Mouse (Mus musculus) heart, postnatal 4 days (tissue): ENCODE measurements at regions not wholly inside any gene's neighbourhood (a gene's known extent, or its start where the extent isn't known, plus 50 kb on each side); places are given as distances from the start of the nearest gene placed in this dataset.
A peak's percentile ranks its signal among the peaks of the same experiment; 100 is the strongest.

Experiments
- DNase-seq: peaks from one replicate; pipeline ENCODE4 v3.0.0; 2021

GRCm38 (mm10) chr3:52537362-52537911 is 269.3 kb downstream of the Foxo1 start:
- DNase-seq = no peak

DNA sequence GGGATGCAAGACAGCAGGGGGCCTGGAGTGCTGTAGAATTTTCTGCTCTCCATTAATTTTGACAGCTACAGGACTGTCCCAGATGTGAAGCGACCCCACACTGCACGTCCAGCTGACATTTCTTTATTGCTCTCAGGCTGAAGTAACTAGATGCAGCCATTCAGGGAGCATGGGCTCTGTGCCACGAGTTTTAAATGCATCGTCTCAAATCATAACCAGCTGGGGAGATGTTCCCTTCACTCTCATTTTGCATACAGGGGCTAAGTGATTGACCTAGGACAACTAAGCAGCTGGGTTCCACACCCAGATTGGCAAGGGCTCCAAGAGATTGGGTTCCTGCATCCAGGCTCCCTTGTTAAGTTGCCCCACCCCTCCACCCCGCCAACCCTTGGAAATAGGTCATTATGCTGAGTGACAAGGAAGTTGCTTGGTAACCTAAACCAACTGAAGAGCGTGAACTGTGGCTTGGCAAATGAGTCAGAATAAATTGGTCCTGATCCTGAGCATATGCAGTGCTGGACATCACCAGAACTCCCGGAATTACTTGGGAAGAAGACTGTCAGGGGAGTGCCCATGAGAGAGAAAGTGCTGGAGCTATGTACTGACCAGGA is 267.4 kb downstream of the Foxo1 start:
- no peak for DNase-seq

DNA sequence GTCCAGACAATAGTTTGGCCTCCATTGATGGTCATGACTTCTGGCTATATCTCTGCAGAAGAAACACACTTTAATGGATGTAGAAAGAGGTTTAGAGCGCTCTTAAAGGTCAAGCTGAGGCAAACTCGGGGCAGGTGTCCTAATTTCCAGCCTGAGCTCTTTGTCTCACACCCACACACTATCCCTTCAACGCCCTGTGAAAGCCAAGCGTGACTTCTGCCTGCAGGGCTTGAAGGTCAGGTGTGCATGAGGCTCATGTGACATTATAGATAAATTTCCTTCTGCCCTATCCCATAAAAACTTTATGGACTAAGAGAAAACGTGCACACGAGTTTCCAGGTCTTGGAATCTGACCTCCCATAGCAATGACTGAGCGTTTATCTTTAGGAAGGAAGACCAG is 266.0 kb downstream of the Foxo1 start:
- no peak for DNase-seq

DNA sequence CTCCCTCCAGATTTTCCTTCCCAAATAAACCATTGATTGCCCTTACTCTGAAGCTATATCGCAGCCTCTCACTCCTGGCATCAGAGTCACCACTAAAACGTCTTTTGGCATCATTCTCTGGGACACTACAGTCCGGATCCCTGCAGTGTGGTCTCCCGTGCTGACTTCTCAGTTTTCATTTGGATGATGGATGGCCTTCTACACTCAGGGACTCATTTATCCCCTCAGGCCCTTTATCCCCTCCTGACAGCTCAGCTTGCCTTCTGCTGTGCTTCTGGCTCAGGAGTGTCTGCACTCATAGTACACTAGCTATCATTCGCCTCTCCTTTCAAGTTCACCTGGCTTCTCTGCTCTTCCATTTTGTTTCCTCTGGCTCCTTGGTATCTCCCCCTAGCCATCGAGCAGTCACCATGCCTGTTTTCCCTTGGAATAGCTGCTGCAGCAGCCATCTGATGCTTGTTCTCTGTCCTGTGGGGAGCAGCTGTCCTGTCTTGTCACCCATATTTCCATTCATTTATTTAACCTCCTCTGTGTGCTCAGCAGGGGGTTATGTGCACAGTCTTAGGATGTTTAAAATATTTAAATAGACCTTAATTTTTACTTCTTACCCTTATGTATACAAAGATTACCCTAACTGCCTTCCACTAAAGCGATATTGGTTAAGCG is 263.7 kb downstream of the Foxo1 start:
- no peak for DNase-seq

- no peak for DNase-seq
Observed at GRCm38 (mm10) chr3:52530406-52530970, 262.4 kb downstream of the Foxo1 start.

DNA sequence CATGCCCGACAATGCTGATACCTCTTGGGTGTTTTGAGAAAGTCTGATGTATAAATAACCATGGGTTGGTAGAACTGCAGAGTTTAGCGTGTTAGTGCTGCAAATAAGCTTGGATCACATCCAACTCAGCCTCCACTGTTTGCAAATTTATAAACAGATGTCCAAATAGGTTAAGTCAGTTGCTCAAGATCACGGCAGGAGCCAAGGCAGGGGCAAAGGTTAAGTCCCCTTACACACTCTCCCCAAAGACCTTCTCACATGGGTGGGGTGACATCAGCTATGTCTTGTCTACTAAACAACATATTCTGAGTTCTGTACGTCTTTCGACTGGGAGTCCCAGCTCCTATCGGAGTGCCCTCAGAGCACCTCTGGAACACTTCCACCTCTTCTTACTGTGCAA is 261.0 kb downstream of the Foxo1 start:
- no peak for DNase-seq

DNA sequence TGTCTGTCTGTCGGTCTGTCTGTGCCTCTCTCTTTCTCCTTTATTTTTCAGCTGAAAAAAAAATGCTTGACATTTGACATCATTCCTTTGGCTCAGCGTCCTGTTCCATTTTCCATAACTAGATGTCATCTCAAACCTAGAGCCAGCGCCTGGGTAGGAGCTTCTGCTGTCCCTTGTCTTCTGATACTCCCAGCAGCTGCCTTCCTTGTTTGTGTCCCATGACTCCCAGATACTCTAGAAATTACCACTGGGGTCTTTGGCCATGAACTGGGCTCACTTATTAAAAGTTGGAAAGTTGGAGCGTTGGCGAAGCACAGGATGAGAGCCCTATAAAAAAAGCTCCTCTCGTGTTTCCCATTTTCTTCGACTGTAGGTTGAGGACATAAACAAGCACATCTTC is 260.4 kb downstream of the Foxo1 start:
- DNase-seq = no peak

- no peak for DNase-seq
Observed at GRCm38 (mm10) chr3:52527781-52528180, 259.6 kb downstream of the Foxo1 start.

DNA sequence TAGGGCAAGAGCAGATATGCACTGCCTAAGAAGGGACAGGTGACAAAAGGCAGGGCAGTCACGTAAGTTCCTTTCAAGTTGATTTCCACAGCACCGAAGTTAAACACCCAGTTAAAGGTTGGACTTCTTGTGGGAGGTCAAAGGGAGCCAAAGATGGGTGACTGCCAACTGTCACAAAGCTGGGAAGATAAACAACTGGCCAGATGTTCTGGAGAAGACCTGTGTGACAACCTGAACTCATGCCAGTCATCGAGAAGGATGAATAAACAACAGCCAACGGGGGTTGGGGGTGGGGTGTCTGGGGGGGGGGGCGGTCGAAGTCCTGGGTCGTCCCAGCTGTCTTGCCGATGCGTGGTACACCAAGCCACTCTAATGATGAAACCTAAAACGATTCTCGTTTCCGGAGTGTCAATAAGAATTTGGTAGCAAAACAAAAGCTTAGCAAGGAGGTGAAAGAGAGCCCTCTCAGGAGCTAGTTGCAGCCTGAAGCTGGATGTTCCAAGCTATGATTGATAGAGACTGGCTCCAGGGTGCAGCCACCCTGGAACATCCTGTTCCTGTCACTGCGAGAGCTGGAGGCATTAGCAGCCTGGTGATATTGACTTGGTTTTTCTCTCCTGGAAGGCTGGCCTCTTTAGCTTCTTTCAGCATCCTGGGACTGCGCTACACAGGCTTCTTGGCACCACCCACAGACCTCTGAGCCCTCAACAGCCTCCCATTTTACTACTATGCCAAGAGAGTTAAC is 259.0 kb downstream of the Foxo1 start:
- no peak for DNase-seq

- DNase-seq = no peak
Observed at GRCm38 (mm10) chr3:52522886-52523285, 254.8 kb downstream of the Foxo1 start.

- DNase-seq = no peak
Observed at GRCm38 (mm10) chr3:52520609-52520947, 252.4 kb downstream of the Foxo1 start.

DNA sequence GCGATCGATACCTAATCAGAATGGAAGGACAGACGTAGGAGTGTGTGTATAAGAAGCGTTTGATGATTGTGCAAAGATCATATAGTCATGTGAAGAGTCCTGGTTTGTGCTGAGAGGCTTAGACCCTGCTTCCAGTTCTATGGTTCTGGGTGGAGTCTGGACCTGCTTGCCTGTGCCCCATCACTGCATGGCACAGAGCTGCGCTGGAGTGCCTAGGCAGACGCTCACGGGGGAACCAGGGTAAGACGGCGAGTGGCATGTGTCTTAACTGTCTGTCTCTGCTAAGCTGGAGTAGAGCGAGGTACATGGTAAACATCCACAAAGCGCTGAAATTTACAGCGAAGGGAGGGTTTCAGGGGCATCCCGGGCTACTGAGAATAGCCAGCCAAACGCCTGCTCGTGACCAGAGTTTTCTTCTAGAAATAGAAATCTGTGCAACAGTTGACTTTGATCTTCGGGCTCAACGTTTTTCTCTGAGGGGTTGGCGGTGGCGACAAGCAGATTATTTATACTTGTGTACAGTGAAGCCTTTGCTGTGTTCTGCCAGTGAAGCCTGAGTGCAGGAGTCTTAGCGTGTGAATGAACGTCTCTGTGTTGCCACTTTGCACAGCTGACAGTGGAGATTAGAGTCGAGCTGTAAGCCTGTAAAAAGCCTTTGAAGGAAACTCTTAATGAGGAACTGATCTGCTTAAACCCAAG is 251.9 kb downstream of the Foxo1 start:
- peak; percentile 12 for DNase-seq

GRCm38 (mm10) chr3:52517808-52518207 is 249.7 kb downstream of the Foxo1 start:
- DNase-seq = no peak

- DNase-seq = no peak
Observed at GRCm38 (mm10) chr3:52516691-52517090, 248.6 kb downstream of the Foxo1 start.

DNA sequence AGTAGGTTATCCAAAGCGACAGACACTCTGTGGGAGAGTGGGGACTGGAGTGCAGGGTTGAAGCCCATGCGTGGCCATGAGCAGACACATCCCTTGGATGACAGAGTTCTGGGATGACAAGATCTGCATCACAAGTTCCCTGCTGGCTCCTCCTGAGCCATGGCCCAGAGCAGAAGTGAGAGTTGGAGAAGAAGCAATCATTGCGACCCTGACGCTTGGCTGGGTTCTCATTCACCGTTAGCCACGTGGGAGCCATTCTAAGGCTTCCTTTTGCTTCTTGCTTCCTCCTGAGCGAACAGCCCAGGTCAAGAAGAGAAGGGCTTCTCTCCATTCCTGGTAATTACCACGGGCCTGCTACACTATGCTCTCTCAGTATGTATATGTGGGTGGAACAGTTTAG is 244.6 kb downstream of the Foxo1 start:
- DNase-seq = no peak

DNA sequence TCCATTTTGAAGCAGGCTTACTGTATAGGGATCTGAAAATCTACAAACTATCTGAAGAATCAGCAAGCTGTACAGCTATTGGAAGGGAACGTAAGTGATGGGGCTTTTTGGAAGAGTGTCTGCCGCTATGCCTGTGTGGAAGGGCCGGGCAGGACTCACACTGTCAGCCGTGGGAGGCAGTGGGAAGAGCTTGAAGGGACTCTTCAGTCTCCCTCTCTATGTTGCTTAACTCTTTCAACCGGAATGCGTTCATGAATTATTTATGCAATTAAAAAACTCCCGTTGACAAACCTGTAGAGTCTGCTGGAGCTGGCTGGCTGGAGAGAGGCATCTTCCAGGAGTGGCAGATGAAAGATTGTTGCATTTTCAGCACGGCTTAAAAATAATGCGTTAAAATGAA is 243.4 kb downstream of the Foxo1 start:
- no peak for DNase-seq

DNA sequence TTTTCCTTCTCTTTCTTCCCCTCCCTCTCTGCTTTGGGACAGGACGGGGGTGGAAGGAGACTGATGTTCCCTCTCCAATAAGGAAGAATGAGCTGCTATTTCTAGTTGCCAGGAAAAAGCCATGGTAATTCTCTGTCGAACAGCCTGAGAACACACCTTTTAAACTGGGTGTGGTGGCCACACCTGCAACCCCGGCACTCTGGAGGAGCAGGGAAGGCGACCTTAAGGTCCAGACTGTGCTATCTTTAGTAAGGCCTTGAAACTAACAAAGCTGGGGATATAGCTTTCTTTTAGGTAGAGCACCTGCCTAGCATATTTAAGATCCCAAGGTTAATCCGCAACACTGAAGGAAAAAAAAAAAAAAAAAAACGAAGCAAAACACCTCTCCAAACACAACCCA is 242.7 kb downstream of the Foxo1 start:
- DNase-seq = no peak

GRCm38 (mm10) chr3:52510088-52510765 is 242.1 kb downstream of the Foxo1 start:
- DNase-seq = no peak

DNA sequence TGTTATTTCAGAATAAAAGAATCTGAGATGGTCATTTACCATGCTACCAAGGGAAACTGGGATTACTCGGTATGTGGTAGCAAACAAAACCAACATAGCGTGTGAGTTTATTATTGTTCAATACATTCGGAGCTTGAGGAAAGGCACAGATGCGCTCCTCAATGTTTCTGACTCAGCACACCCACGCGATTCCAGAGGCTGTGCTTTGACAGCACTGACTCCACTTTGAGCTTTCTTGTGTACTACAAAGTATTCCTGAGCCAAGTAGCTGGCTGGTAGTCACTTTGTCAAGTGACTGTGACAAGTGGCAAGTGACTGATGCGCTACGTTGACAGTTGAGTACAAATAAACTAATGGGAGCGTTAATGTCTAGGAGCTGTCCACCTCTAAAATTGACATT is 235.8 kb downstream of the Foxo1 start:
- no peak for DNase-seq

DNA sequence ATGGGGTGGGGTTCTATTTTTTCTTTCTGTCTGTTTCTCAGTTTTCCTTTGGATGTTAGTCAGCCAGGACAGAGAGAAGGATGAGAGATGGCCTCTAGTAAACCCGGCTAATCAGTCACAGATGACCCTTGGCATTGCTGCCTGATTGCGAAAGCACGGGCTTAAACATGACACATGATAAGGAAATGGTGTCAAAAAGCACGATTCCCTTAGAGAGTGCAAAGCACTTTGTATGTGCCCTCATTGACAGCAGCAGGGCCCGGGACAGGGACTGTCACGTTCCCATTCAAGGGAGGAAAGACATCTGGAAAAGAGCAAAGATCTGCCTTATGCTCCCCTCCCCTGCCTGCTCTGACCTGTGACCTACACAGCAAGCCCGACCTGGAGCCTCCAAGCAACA is 234.1 kb downstream of the Foxo1 start:
- DNase-seq = no peak

DNA sequence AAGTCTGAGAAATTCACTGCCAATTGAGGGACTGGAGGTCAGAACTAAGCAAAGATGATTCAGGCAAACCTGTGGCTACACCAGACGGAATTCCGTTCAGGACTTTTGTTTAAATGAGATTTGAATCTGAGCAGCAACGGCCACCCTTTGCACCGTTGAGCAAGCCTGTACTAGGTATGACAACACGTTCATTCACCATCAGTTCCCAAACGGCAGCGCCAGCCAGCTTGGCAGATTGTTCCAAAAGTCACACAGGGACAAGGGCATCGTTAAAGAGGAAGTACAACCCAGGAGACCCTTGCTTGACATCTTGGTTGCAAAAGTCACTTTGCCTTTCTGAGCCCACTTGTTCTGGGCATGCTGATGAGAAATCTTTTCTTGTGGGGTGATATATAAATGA is 233.5 kb downstream of the Foxo1 start:
- no peak for DNase-seq

- DNase-seq = no peak
Observed at GRCm38 (mm10) chr3:52500026-52500425, 231.9 kb downstream of the Foxo1 start.
